11 mouse cellular contexts compared by ENCODE assay signal in the genomic region with DNA sequence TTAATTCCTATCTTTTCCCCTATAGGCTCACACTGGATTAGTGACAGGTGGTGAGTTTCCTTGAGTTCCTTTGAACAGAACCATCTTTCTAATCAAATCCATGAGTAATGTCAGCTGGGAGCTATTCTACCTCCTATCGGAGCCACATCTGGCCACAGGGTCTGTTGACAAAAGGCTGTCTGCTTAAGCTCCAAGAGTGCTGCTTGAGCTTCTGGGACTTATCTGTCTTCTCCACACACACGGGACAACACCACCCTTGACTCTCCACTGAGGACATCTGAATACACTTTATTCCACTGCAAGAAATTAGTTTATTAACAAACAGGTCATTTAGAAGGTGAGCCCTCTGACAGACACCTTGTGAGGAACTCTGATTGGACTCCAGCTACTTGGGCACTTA.
"Had no signal": no experiment of that assay in that cellular context is flagged by ENCODE, and none has a peak within 500 bp of the region (broad histone marks: within the 10 kb centered on the region; RNA-seq: fewer than 3 reads in every experiment).

No protein-coding gene starts in this region.

- DNase-seq: kidney, adult 2 months; kidney, postnatal 14 days; lung, adult 2 months; lung, postnatal 36 days had no signal

- ATAC-seq: lung, postnatal 0 days; midbrain, embryonic 15.5 days had no signal

- H3K36me3 ChIP-seq: midbrain, embryonic 15.5 days had no signal

- H3K27ac ChIP-seq: kidney, embryonic 15.5 days; limb, embryonic 10.5 days; midbrain, embryonic 15.5 days; neural tube, embryonic 12.5 days; stomach, postnatal 0 days had no signal

- H3K27me3 ChIP-seq: kidney, embryonic 15.5 days; midbrain, embryonic 15.5 days; neural tube, embryonic 12.5 days had no signal

- H3K9me3 ChIP-seq: kidney, embryonic 15.5 days; limb, embryonic 10.5 days; midbrain, embryonic 15.5 days; neural tube, embryonic 12.5 days had no signal

- H3K4me3 ChIP-seq: kidney, embryonic 15.5 days; limb, embryonic 10.5 days; midbrain, embryonic 15.5 days; neural tube, embryonic 12.5 days had no signal

- H3K9ac ChIP-seq: kidney, embryonic 15.5 days; midbrain, embryonic 15.5 days; neural tube, embryonic 12.5 days had no signal

- H3K4me2 ChIP-seq: kidney, embryonic 15.5 days; midbrain, embryonic 11.5 days; midbrain, embryonic 15.5 days; neural tube, embryonic 12.5 days had no signal

- H3K4me1 ChIP-seq: kidney, embryonic 15.5 days; limb, embryonic 10.5 days; midbrain, embryonic 15.5 days; neural tube, embryonic 12.5 days had no signal
